Mouse (Mus musculus): Measurements from ENCODE around the gene Fbxo7. TPM values are rescaled to one million over a fixed set of nuclear protein-coding genes. Genes with fewer than 3 reads are reported as not detected.

Fbxo7 gene
- polyA plus RNA-seq, 1 experiment = 16.8 TPM

DNA sequence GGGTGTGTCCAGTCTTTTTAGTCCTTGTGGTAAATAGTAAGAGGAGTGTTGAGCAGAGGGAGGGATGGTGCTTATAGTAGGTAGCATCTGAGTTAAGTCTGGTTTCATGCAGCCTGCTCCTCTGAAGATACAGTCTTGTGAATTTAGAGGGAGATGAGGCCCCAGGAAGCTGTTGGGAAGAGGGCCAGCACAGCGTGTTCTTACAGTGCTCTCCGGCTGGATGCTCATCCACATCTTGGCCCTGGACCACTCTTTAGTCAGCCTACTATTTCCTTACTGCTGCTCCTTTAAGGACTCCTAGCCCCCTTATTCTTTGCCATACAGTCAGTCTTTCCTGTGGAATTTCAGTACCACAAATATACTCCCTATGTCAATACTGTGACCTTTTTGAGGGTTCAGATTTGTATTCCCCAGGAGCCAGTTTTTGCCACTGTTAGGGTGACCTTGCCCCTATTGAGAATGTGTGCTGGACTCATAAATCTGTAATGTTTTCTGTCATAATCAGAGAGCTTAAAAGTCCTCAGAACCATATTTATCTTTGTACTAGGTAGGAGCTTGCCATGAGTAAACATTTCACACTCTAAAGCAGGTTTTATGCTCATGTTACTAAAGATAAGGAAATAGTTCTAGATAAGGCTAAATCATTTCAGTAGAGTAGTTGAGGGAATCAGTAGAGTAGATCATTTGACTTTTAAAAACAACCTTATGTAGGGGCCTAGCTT lies 12.4 kb downstream of the Fbxo7 start:
- 30% methylated on average over 2 of the region's 2 CpGs for WGBS

DNA sequence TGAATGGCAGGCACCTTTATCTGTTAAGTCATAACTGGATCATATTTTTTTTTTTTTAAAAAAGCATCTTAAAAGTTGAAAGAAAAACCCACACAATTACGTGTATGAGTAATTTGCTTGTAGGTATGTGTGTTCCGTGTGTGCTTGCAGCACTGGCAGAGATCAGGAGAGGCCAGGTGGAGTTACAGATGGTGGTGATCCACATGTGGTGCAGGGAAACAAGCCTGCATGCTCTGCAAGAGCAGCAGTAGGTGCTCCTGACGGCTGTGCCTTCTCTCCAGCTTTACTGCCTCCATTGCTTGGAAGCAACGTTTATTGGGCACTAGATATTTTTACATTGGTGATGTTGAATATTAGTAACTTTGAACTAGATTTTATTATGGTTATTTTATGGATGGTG lies 21.9 kb downstream of the Fbxo7 start:
- no peak for TF ChIP-seq POLR2A (IDR thresholded peaks at IDR 0.05; ENCODE audit: low read depth, low read length)
- TF ChIP-seq CTCF (IDR thresholded peaks at IDR 0.05; ENCODE audit: extremely low read depth, insufficient read length, insufficient replicate concordance, low read depth, low read length) = no peak
- H3K4me3 ChIP-seq (ENCODE audit: low read depth, low read length) = no peak overlapping the region
- 81% methylated on average over 4 of the region's 4 CpGs for WGBS
- no peak overlapping the region for H3K27ac ChIP-seq (ENCODE audit: insufficient read depth, low read depth, low read length)
- H3K36me3 ChIP-seq (ENCODE audit: control insufficient read depth, insufficient read depth, low read length) = peaks cover 49% of the 10 kb centered on the region
- H3K27me3 ChIP-seq (ENCODE audit: control insufficient read depth, insufficient read depth, low read length) = no peaks in the 10 kb centered on the region
- no peaks in the 10 kb centered on the region for H3K4me1 ChIP-seq (ENCODE audit: control insufficient read depth, insufficient read depth, insufficient read length, low read length)

More for the DNA sequence above, 12.4 kb downstream of the Fbxo7 start:
- Histone ChIP-seq H3K27me3 (ENCODE audit: control insufficient read depth, insufficient read depth, low read length) (no peaks in the 10 kb centered on the region), H3K27ac (ENCODE audit: insufficient read depth, low read depth, low read length) (no peak overlapping the region), H3K4me3 (ENCODE audit: low read depth, low read length) (no peak overlapping the region), H3K36me3 (ENCODE audit: control insufficient read depth, insufficient read depth, low read length) (peaks cover 44% of the 10 kb centered on the region), H3K4me1 (ENCODE audit: control insufficient read depth, insufficient read depth, insufficient read length, low read length) (no peaks in the 10 kb centered on the region)
- no peak for TF ChIP-seq CTCF (IDR thresholded peaks at IDR 0.05; ENCODE audit: extremely low read depth, insufficient read length, insufficient replicate concordance, low read depth, low read length)
- no peak for TF ChIP-seq POLR2A (IDR thresholded peaks at IDR 0.05; ENCODE audit: low read depth, low read length)

DNA sequence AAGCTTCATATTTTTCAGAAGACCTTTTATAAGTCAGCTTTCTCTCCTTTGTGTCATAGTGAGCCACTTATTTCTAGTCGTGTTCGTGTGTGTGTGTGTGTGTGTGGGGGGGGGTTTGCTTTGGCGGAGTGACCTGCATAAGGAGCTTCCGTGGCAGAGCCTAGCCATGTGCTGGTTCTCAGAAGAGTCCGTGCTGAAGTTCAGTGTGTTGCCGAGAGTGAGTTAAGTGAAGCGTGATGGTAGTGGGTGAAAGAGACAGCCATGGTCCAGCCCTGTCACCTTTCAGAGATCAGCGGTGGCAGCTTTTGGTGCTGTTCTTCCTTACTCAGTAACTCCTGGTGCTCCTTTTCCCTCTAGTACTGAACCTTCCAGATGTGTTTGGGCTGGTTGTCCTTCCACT lies 22.3 kb downstream of the Fbxo7 start:
- Histone ChIP-seq H3K27ac (ENCODE audit: insufficient read depth, low read depth, low read length) (no peak overlapping the region), H3K4me1 (ENCODE audit: control insufficient read depth, insufficient read depth, insufficient read length, low read length) (no peaks in the 10 kb centered on the region), H3K27me3 (ENCODE audit: control insufficient read depth, insufficient read depth, low read length) (no peaks in the 10 kb centered on the region), H3K4me3 (ENCODE audit: low read depth, low read length) (no peak overlapping the region), H3K36me3 (ENCODE audit: control insufficient read depth, insufficient read depth, low read length) (peaks cover 48% of the 10 kb centered on the region)
- WGBS = 94% methylated on average over 8 of the region's 8 CpGs
- TF ChIP-seq POLR2A (IDR thresholded peaks at IDR 0.05; ENCODE audit: low read depth, low read length) (no peak), CTCF (IDR thresholded peaks at IDR 0.05; ENCODE audit: extremely low read depth, insufficient read length, insufficient replicate concordance, low read depth, low read length) (no peak)

DNA sequence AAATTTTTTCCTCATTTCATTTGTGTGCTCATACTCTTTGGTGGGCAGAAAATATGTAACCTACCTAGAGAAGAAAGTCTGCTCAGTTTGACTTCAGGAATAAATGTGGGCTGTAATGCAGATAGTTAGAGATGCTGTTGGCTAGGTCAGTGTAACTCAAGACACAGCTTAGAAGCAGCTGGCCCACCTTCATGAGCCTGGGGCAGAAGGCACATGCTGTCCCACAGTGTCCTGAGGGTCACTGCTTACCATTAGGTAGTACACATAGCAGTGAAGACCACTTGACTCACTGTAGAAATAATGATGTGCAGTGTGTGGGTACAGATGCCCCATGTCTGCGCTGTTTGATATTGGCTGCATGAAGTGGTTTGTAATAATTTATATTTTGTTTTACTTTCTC lies 24.6 kb downstream of the Fbxo7 start:
- peaks cover 52% of the 10 kb centered on the region for H3K36me3 ChIP-seq (ENCODE audit: control insufficient read depth, insufficient read depth, low read length)
- H3K27ac ChIP-seq (ENCODE audit: insufficient read depth, low read depth, low read length) = no peak overlapping the region
- no peak overlapping the region for H3K4me3 ChIP-seq (ENCODE audit: low read depth, low read length)
- TF ChIP-seq POLR2A (IDR thresholded peaks at IDR 0.05; ENCODE audit: low read depth, low read length) (no peak), CTCF (IDR thresholded peaks at IDR 0.05; ENCODE audit: extremely low read depth, insufficient read length, insufficient replicate concordance, low read depth, low read length) (no peak)
- no peaks in the 10 kb centered on the region for H3K27me3 ChIP-seq (ENCODE audit: control insufficient read depth, insufficient read depth, low read length)
- 92% methylated on average over 1 of the region's 1 CpGs for WGBS
- no peaks in the 10 kb centered on the region for H3K4me1 ChIP-seq (ENCODE audit: control insufficient read depth, insufficient read depth, insufficient read length, low read length)

DNA sequence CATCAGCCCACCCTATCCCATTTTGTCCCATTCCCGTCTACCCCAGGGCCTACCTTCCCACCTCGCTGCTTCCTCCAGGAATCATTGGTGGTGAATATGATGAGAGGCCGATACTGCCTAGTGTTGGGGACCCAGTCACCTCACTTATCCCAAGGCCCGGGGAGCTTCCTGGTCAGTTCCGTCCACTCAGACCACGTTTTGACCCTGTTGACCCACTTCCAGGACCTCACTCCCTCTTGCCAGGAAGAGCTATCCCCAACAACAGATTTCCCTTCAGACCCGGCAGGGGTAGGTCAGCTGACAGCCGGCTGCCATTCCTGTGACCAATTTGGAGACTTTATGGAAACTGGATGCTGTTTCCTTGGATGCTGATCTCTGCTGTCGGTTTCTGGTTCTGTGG lies 26.0 kb downstream of the Fbxo7 start:
- 91% methylated on average over 9 of the region's 9 CpGs for WGBS
- Histone ChIP-seq H3K27me3 (ENCODE audit: control insufficient read depth, insufficient read depth, low read length) (no peaks in the 10 kb centered on the region), H3K4me3 (ENCODE audit: low read depth, low read length) (no peak overlapping the region), H3K4me1 (ENCODE audit: control insufficient read depth, insufficient read depth, insufficient read length, low read length) (no peaks in the 10 kb centered on the region), H3K36me3 (ENCODE audit: control insufficient read depth, insufficient read depth, low read length) (peaks cover 43% of the 10 kb centered on the region), H3K27ac (ENCODE audit: insufficient read depth, low read depth, low read length) (no peak overlapping the region)
- TF ChIP-seq CTCF (IDR thresholded peaks at IDR 0.05; ENCODE audit: extremely low read depth, insufficient read length, insufficient replicate concordance, low read depth, low read length) (no peak), POLR2A (IDR thresholded peaks at IDR 0.05; ENCODE audit: low read depth, low read length) (no peak)

DNA sequence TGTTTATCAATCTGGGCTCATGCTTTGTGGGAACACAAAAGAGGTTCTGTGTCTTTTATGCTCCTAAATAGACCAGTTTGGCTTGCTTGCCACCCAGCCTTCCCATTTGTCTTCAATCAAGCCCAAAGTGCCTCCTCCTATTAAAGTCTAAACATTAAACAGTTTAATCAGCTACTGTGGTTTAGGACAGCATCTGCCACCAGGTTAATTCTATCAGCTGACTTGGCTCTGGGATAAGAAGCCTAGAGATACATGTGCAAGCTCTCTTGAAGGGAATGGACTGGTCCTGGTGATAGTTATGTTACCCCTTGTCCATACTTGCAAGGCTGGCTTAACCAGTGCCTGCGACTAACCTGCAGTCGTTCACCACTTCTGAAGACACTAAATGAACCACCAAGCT lies 28.8 kb downstream of the Fbxo7 start:
- H3K27me3 ChIP-seq (ENCODE audit: control insufficient read depth, insufficient read depth, low read length) = no peaks in the 10 kb centered on the region
- H3K4me3 ChIP-seq (ENCODE audit: low read depth, low read length) = no peak overlapping the region
- H3K4me1 ChIP-seq (ENCODE audit: control insufficient read depth, insufficient read depth, insufficient read length, low read length) = no peaks in the 10 kb centered on the region
- H3K36me3 ChIP-seq (ENCODE audit: control insufficient read depth, insufficient read depth, low read length) = peaks cover 24% of the 10 kb centered on the region
- TF ChIP-seq POLR2A (IDR thresholded peaks at IDR 0.05; ENCODE audit: low read depth, low read length) = no peak
- TF ChIP-seq CTCF (IDR thresholded peaks at IDR 0.05; ENCODE audit: extremely low read depth, insufficient read length, insufficient replicate concordance, low read depth, low read length) = no peak
- no peak overlapping the region for H3K27ac ChIP-seq (ENCODE audit: insufficient read depth, low read depth, low read length)
- WGBS = 78% methylated on average over 2 of the region's 2 CpGs

DNA sequence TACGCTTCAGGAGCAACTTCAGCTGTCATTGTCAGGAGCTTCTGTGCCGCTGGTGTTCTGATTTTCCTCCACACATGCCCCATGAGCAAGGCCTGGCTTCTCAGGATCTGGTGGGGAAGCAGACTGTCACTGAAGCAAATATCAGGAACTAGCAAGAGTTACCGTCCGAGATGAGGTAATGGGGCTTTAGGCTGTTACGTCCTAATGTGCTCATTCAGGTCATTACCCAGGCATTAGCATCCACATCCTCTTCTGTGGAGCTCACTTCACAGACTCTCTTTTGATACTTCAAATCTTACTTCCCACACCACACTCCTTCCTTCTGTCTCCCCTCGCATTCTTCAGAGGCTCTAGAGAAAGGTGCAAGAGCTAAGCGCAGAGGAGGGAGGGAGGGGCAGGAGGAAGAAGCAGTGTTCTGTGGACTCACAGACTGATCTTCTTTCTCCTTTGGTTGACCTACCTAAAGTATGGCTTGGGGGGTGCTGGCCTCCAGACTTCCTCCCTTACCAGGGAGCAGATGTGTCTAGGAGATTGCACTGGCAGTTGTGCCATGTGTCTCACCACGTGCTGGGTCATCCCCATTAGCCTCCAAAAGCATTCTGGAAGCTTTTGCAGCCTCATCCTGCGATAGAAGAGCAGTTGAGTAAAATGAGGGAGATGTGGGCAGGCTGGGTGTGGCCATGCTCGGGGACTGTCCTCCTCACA lies 31.2 kb downstream of the Fbxo7 start:
- H3K36me3 ChIP-seq (ENCODE audit: control insufficient read depth, insufficient read depth, low read length) = peaks cover 10% of the 10 kb centered on the region
- H3K27ac ChIP-seq (ENCODE audit: insufficient read depth, low read depth, low read length) = no peak overlapping the region
- WGBS = 82% methylated on average over 10 of the region's 10 CpGs
- no peak for TF ChIP-seq POLR2A (IDR thresholded peaks at IDR 0.05; ENCODE audit: low read depth, low read length)
- no peak for TF ChIP-seq CTCF (IDR thresholded peaks at IDR 0.05; ENCODE audit: extremely low read depth, insufficient read length, insufficient replicate concordance, low read depth, low read length)
- H3K27me3 ChIP-seq (ENCODE audit: control insufficient read depth, insufficient read depth, low read length) = no peaks in the 10 kb centered on the region
- H3K4me3 ChIP-seq (ENCODE audit: low read depth, low read length) = no peak overlapping the region
- peaks cover 2% of the 10 kb centered on the region; the same call in 1 of the 2 replicates for H3K4me1 ChIP-seq (ENCODE audit: control insufficient read depth, insufficient read depth, insufficient read length, low read length)

Data from small intestine, adult 2 months (tissue).